Mouse (Mus musculus): ENCODE measurements at regions not wholly inside any gene's neighbourhood (a gene's known extent, or its start where the extent isn't known, plus 50 kb on each side); places are given as distances from the start of the nearest gene placed in this dataset.

GRCm38 (mm10) chr16:55627531-55627930 is 211.2 kb downstream of the Nfkbiz start:
- no peak overlapping the region for H3K9ac ChIP-seq (ENCODE audit: low read length)
- no peak overlapping the region for H3K4me2 ChIP-seq (replicated peaks; ENCODE audit: low read depth)
- no peak for ATAC-seq (ENCODE audit: low FRiP score, low TSS enrichment)
- no peaks in the 10 kb centered on the region for H3K36me3 ChIP-seq (ENCODE audit: control insufficient read depth, insufficient read depth, low read length)
- no peak overlapping the region for H3K4me3 ChIP-seq (ENCODE audit: low read depth, low read length)
- DNase-seq (ENCODE audit: low spot score), result no peak
- TF ChIP-seq EP300 (optimal IDR thresholded peaks at IDR 0.05) (no peak), CTCF (IDR thresholded peaks at IDR 0.05; ENCODE audit: low read depth) (no peak)
- H3K9me3 ChIP-seq (ENCODE audit: control insufficient read depth, low read length), result no peaks in the 10 kb centered on the region
- H3K27me3 ChIP-seq (ENCODE audit: control insufficient read depth, insufficient read depth, low read length), result no peaks in the 10 kb centered on the region
- 91% methylated on average over 1 of the region's 1 CpGs for WGBS
- H3K4me1 ChIP-seq (replicated peaks; ENCODE audit: control insufficient read depth, insufficient read depth), result no peaks in the 10 kb centered on the region
- no peak overlapping the region for H3K27ac ChIP-seq (replicated peaks)

GRCm38 (mm10) chr16:55623422-55623821 is 215.3 kb downstream of the Nfkbiz start:
- no peak for ATAC-seq (ENCODE audit: low FRiP score, low TSS enrichment)
- DNase-seq (ENCODE audit: low spot score), result no peak
- Histone ChIP-seq H3K4me1 (replicated peaks; ENCODE audit: control insufficient read depth, insufficient read depth) (no peaks in the 10 kb centered on the region), H3K36me3 (ENCODE audit: control insufficient read depth, insufficient read depth, low read length) (no peaks in the 10 kb centered on the region), H3K27ac (replicated peaks) (no peak overlapping the region), H3K4me2 (replicated peaks; ENCODE audit: low read depth) (no peak overlapping the region), H3K4me3 (ENCODE audit: low read depth, low read length) (no peak overlapping the region), H3K27me3 (ENCODE audit: control insufficient read depth, insufficient read depth, low read length) (no peaks in the 10 kb centered on the region), H3K9me3 (ENCODE audit: control insufficient read depth, low read length) (no peaks in the 10 kb centered on the region), H3K9ac (ENCODE audit: low read length) (no peak overlapping the region)
- no peak for TF ChIP-seq EP300 (optimal IDR thresholded peaks at IDR 0.05)
- TF ChIP-seq CTCF (IDR thresholded peaks at IDR 0.05; ENCODE audit: low read depth), result no peak

- H3K9me3 ChIP-seq (ENCODE audit: control insufficient read depth, low read length), result no peaks in the 10 kb centered on the region
- no peaks in the 10 kb centered on the region for H3K36me3 ChIP-seq (ENCODE audit: control insufficient read depth, insufficient read depth, low read length)
- no peak for DNase-seq (ENCODE audit: low spot score)
- H3K4me1 ChIP-seq (replicated peaks; ENCODE audit: control insufficient read depth, insufficient read depth), result no peaks in the 10 kb centered on the region
- ATAC-seq (ENCODE audit: low FRiP score, low TSS enrichment), result no peak
- 45% methylated on average over 3 of the region's 3 CpGs for WGBS
- H3K27ac ChIP-seq (replicated peaks), result no peak overlapping the region
- TF ChIP-seq CTCF (IDR thresholded peaks at IDR 0.05; ENCODE audit: low read depth) (no peak), EP300 (optimal IDR thresholded peaks at IDR 0.05) (no peak)
- no peak overlapping the region for H3K4me2 ChIP-seq (replicated peaks; ENCODE audit: low read depth)
- no peak overlapping the region for H3K4me3 ChIP-seq (ENCODE audit: low read depth, low read length)
- no peaks in the 10 kb centered on the region for H3K27me3 ChIP-seq (ENCODE audit: control insufficient read depth, insufficient read depth, low read length)
- no peak overlapping the region for H3K9ac ChIP-seq (ENCODE audit: low read length)
Observed at GRCm38 (mm10) chr16:55619731-55620130, 219.0 kb downstream of the Nfkbiz start.

- Histone ChIP-seq H3K36me3 (ENCODE audit: control insufficient read depth, insufficient read depth, low read length) (no peaks in the 10 kb centered on the region), H3K9ac (ENCODE audit: low read length) (no peak overlapping the region), H3K27me3 (ENCODE audit: control insufficient read depth, insufficient read depth, low read length) (no peaks in the 10 kb centered on the region), H3K9me3 (ENCODE audit: control insufficient read depth, low read length) (no peaks in the 10 kb centered on the region), H3K4me2 (replicated peaks; ENCODE audit: low read depth) (no peak overlapping the region), H3K27ac (replicated peaks) (no peak overlapping the region), H3K4me1 (replicated peaks; ENCODE audit: control insufficient read depth, insufficient read depth) (no peaks in the 10 kb centered on the region), H3K4me3 (ENCODE audit: low read depth, low read length) (no peak overlapping the region)
- ATAC-seq (ENCODE audit: low FRiP score, low TSS enrichment), result no peak
- TF ChIP-seq EP300 (optimal IDR thresholded peaks at IDR 0.05) (no peak), CTCF (IDR thresholded peaks at IDR 0.05; ENCODE audit: low read depth) (no peak)
- 63% methylated on average over 3 of the region's 3 CpGs for WGBS
- DNase-seq (ENCODE audit: low spot score), result no peak
Observed at GRCm38 (mm10) chr16:55617958-55618357, 220.7 kb downstream of the Nfkbiz start.

- Histone ChIP-seq H3K9ac (ENCODE audit: low read length) (no peak overlapping the region), H3K36me3 (ENCODE audit: control insufficient read depth, insufficient read depth, low read length) (no peaks in the 10 kb centered on the region), H3K27me3 (ENCODE audit: control insufficient read depth, insufficient read depth, low read length) (no peaks in the 10 kb centered on the region), H3K27ac (replicated peaks) (no peak overlapping the region), H3K4me2 (replicated peaks; ENCODE audit: low read depth) (no peak overlapping the region), H3K4me1 (replicated peaks; ENCODE audit: control insufficient read depth, insufficient read depth) (no peaks in the 10 kb centered on the region), H3K4me3 (ENCODE audit: low read depth, low read length) (no peak overlapping the region), H3K9me3 (ENCODE audit: control insufficient read depth, low read length) (no peaks in the 10 kb centered on the region)
- no peak for TF ChIP-seq EP300 (optimal IDR thresholded peaks at IDR 0.05)
- TF ChIP-seq CTCF (IDR thresholded peaks at IDR 0.05; ENCODE audit: low read depth), result no peak
- no peak for DNase-seq (ENCODE audit: low spot score)
- 49% methylated on average over 4 of the region's 4 CpGs for WGBS
- ATAC-seq (ENCODE audit: low FRiP score, low TSS enrichment), result peak; percentile 55; the same call in 1 of the 2 replicates
Observed at GRCm38 (mm10) chr16:55617506-55617905, 221.2 kb downstream of the Nfkbiz start.

- DNase-seq (ENCODE audit: low spot score) (no peak), ATAC-seq (ENCODE audit: low FRiP score, low TSS enrichment) (no peak)
- Histone ChIP-seq H3K9me3 (ENCODE audit: control insufficient read depth, low read length) (no peaks in the 10 kb centered on the region), H3K4me3 (ENCODE audit: low read depth, low read length) (no peak overlapping the region), H3K4me2 (replicated peaks; ENCODE audit: low read depth) (no peak overlapping the region), H3K27ac (replicated peaks) (no peak overlapping the region), H3K36me3 (ENCODE audit: control insufficient read depth, insufficient read depth, low read length) (no peaks in the 10 kb centered on the region), H3K9ac (ENCODE audit: low read length) (no peak overlapping the region), H3K27me3 (ENCODE audit: control insufficient read depth, insufficient read depth, low read length) (no peaks in the 10 kb centered on the region), H3K4me1 (replicated peaks; ENCODE audit: control insufficient read depth, insufficient read depth) (no peaks in the 10 kb centered on the region)
- 66% methylated on average over 1 of the region's 1 CpGs for WGBS
- TF ChIP-seq CTCF (IDR thresholded peaks at IDR 0.05; ENCODE audit: low read depth) (no peak), EP300 (optimal IDR thresholded peaks at IDR 0.05) (no peak)
Observed at GRCm38 (mm10) chr16:55616408-55617120, 222.1 kb downstream of the Nfkbiz start.
